Mouse (Mus musculus) Muller cell, postnatal 12 days (primary cell): Measurements from ENCODE around the gene Apba1.

Experiments used
- DNase-seq: peaks from one replicate; pipeline ENCODE4 v3.0.0-alpha.2; 2015; ENCODE audit errors: inconsistent ontology term

Gene Apba1

DNA sequence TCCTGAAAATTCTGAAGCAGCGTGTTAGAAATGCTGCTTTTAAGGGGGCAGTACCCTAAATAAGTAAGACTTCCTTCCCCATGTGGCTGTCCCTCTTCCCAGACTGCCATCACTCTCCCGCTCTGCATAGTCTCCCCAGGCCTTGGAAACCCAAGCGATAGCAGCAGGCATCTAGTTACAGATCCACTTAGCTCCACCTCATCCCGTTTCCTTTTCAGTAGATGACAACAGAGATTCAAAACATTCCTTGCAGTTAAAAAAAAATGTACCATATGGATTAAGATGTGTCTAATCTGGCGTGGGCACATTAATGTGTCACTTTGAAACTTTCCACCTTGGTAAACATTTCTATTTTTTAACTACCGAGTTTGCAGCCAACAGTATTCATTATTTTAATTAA is 48.1 kb downstream of the Apba1 start:
- no peak for DNase-seq

DNA sequence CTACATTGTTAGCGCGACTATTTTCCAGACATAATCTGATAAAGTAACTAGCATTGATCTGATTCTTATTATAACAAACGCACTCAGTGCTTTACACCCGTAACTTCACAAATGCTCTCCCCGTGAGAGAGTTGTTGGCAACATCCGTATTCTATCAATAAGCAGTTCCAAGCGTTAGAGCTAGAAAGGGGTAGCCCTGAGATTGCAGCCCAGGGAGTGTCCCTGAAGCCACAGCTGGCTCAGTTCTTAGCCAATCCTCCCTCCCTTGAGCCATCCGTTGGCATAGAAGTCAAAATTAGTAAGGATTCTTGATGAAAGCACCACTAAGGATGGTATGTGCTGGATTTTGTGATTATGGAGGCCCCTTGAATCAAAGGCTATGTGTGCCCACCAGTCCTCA is 48.7 kb downstream of the Apba1 start:
- no peak for DNase-seq

DNA sequence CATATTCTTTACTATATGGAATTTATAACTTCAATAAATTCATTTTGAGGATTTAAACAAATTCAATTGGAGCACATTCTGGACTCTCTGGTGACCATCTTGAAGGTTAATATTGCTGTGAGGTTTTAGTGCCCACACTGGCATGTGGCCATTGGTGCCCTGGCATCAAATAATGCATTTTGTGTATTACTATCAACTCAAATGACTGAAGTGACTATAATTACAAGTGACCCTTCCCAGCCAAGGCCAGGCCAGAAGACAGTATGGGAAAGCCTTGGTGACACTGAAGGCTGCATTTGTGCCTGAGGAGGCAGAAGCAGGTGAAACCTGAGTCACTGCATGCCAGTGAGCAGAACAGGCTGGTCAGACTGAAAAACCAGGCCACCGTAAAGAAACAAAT is 50.5 kb downstream of the Apba1 start:
- no peak for DNase-seq

DNA sequence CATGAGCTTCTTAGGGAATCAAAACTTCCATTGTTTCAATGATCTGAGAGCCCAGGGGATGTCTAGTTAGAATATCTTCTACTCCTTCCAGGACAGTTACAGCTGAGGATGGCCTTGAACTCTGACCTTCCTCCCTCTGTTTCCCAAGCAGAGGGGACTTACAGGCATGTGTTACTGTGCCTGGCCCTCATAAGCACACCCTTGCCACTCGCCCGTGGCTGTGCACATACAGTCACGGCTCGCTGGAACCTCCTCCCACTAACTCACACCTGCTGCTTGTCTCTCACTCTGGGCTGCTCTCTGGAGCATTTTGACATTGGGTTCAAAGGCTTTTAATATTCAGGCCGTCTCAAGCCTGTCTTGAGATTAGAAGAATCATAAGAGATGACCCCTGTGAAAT is 51.8 kb downstream of the Apba1 start:
- DNase-seq: no peak

DNA sequence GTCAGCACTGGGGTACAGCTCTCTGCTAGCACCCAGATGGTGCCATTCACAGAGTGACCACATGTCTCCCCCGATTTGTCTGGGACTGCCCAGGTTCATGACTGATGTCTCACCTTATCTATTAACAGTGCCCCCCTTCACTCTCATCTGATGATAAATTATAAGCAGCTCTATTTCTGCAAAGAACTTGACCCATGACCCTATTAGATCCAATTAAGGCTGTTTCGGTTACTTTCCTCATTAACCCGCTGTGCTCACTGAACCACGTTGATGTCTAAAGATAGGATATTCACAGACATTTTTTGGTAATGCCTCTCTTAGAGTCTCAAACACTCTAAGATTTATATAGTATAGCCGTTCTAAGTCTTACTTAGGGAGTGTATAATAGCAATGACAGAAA is 52.3 kb downstream of the Apba1 start:
- DNase-seq: no peak

DNA sequence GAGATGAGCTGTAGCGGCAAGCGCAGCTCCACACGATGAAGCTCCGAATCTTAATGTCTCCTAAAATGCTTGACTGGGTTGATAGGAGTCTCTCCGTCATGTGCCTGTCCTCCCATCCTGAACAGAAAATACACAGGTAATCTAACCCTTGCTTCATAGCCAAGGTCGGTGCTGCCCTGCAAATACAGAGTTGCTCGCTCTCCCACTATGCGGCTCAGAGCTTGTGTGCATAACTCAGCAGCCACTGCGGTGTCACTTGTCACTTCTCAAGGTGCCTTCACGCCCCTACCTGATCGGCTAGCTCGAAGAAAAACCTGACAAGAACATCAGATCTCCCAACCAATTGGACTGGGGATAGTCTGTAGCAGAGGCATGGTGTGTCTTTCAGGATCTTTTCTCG is 58.1 kb downstream of the Apba1 start:
- DNase-seq: no peak

DNA sequence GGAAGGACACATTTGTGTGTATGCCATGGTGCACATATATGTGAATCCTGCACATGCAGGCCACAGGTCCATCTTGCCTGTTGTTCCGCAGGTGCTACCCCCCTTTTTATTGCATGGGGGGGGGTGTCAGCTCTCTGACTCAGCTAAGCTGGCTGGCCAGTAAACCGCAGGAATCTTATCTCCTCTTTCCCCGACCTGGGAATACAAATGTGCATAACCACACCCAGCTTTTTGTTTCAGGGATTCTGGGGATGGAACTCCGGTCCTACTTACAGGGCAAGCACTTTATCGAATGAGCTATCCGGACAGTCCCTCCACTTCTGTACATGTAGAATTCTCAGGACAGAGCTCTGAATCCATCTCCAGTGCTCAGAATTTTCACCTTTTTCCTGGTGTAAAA is 58.5 kb downstream of the Apba1 start:
- DNase-seq: no peak

DNA sequence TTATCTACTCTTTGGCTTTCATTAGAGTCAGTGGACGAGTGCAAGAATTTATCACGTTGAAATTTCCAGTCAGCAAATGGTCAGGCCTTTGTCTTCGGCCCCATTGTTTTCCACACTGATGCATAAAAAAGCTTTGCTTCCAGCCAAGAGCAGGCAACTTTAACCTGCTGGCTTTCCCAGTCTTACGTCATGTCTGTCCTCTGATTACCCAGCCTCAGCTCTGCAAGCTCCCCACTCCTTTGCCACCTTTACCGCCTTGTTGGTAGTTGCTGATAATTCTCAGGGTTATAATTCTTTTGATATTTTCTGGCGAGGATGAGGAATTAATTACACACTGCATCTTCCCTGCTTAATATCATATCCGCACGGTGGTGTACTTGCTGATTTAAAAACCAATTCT is 61.2 kb downstream of the Apba1 start:
- no peak for DNase-seq

DNA sequence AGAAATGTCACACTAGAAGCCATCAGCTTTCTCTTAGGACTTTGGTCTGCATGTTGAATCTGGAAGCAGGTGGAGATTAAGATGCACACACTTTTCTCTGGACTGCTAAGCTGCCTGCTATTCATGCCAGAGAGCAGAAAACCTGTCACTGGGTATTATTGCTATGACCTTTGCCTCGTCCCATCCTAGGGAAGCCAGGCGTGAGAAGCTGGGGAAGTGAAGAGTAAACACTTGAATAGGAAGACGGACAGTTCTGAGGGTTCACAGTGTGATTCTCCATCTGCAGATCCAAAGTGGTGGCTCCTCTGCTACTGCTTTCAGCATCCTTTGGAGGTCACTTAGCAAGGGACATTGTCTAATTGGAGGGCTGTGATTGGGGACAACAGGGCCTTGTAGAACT is 63.8 kb downstream of the Apba1 start:
- no peak for DNase-seq

DNA sequence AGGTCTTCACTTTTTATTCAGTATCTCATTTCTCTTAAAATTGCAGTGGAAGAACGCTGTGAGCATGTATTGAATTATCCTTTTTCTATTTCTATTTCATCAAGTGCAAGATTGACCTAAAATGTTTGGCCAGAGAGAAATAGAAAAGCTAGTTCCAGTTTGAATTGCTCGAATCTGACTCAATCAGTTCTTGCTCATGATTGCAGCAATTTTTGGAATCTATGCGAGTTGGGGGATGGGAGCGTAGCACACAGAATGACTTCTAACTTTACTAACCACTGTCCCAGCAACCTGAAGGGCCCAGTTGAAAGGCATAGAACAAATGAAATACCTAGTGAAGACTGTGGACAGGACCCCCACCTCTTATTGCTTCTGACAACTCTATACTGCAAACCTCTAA is 64.8 kb downstream of the Apba1 start:
- no peak for DNase-seq

DNA sequence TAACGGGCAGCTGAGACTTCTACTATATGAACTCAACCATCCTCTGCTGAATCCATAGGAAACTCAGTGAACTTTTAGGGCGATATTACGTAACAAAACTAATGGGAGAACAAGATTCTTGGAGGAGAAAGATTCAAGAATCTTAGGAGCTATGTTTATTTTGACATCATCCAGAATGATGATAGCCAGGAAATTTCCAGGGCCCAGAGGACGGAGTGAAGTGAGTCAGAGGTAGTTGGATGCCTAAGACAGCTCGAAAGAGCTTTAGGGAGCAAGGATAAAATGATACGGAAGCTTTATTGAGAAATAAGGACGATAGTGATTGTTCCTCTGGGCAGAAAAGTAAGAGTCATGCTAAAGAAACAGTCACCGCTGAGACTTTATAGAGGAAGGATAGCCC is 67.6 kb downstream of the Apba1 start:
- no peak for DNase-seq

DNA sequence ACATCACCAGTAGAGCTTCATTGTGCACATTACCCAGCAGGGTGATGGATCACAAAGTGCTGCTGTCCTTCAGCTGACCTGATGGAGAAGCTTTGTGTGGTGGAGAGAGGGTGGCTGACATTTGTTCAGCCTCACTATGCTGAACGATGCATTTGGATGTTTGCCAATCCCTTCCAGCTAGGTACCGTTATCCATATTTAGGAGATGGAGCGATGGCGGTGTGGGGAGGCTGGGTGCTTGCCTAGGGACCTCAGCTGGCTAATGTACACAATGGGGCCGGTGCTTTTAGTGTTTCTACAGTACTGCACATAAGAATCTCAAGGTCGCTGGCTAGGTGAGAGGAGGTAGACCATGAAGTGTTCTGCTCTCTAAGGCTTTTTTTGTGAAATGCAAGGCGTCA is 72.1 kb downstream of the Apba1 start:
- no peak for DNase-seq

DNA sequence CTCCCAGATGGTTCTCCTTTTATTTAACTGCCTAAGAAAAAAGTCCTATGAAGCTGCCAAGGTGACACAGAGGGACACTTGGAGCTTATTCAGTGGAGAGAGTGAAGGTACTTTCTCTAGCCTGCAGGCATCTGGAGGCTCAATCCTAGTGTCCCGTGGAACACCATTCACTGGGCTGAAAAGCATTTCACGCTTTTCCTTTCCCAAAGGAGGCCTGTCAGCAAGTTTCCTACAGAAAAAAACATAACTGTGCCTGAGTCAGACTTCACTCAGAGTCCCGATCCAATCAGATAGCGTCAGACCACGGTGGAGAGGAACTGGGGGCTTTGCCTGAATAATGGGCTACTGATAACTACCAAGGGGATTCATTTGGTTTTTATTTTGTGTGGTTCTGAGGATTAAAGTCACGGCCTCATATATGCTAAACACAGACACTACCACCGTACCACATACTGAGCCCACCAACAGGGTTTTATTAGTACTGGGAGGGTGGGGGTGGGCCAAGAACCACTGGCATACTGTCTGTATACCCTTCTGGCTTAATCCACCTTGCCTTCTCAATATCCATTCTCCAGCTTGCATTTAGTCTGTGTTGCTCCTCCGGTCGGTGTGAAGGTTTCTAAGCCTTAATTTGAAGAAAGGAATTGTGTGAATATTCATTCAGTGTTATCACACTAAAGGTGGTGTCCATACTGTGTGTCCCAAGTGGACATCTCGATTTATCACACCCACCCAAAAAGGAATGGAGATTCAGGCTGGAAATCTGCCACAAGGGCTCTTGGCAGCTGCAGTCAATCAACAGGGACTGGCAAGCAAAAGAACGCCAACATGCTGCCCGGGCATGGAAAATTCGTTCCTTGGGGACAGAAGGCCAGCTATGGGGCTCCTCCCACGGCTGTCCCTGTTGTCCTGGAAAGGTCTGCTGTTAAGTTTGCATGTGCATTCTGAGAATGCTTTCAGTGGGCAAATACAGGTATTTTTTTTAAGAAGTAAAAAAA is 75.3 kb downstream of the Apba1 start:
- no peak for DNase-seq

DNA sequence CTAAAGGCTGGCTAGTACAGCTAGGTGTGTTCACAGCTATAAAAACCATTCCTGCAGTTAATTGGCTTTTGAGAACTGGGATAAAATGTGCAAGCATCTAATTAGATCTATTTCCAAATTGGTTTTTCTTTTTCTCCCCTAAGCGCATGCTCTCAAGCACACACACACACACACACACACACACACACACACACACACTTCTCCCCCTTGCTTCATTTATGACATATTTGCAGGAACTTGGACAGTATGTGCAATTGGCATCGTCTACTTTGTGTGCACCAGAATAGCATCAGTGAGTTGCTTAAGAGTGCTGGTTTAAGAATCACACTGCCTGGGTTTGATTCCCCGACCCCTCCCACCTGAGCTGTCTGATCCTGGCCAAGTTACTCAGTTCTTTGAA is 76.0 kb downstream of the Apba1 start:
- DNase-seq: no peak

DNA sequence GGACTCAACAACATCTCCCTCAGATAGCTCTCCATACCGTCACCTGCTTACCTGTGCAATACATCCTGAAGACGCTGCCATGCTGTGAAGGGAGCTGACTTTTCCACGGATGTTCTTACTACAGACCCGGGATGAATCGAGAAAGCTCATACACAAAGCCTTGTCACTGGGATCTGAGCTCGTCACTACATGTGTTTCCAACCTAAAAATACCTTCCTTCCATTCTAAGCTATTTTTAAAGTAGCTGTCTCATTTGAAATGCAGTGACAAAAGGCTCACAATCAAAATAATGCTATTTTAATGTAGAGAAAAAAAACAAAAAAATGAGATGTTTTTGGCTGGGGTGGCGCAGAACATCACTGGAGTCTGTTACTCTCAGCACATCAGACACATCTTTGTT is 97.1 kb downstream of the Apba1 start:
- DNase-seq: no peak

DNA sequence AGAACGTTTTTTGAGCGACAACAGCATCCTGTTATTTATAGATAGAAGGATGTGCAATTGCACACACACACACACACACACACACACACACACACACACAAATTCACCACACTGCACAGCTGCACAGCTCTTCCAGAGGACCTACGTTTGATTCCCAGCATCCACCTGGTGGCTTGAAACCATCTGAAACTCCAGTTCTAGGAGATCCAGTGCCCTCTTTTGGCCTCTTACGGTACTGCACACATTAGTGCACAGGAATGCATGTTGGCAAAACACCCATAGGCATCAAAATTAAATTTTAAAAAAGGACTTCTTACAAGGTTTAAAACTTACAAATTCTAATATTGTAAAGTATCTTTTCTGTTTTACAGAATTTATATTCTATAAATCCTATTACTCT is 99.4 kb downstream of the Apba1 start:
- DNase-seq: no peak

DNA sequence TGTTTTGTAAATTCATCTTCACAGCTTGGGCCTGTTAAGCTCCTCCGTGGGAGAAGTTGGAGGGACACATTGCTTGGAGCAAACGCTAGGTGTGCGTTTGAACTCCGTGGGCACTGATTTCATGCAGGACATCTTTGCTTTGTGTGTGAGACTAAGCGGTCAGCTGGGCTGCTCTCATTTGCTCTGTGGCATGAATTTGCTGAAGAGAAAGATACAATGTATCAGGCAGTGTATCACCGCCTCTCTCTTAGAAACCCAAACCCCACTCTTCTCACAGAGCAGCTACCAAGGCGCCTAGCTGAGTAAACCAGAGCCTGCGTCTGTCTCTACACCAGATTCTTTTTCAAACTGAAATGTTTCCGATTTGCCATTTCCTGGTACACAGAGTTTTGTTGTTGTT is 100.1 kb downstream of the Apba1 start:
- DNase-seq: no peak

DNA sequence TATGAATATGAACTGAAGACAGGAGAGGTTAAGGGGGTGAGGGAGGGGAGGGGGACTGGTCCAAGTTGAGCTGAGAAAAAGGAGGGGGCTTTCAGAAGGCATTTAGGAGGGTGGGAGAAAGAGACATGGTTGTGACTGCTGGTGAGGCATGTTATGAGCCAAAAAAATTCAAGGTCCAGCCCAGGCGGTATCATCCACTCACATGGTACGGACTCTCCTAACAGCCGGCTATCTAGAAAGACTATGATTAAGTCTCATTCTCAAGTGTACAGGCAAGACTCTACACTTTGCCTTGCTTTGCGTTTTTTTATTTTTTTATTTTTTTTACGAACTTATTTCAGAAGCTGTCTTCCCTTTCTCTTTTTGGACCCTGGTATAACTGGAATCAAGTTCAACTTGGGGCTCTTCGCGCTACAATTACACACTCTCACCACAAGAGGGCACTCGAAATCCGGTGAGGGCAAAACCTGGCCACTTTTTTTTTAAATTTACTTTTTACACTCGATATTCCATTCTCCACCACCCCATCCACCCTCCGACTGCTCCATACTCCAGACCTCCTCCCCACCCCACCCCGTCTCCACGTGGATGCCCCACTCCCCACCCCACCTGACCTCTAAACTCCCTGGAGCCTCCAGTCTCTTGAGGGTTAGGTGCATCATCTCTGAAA is 101.6 kb downstream of the Apba1 start:
- DNase-seq: no peak

DNA sequence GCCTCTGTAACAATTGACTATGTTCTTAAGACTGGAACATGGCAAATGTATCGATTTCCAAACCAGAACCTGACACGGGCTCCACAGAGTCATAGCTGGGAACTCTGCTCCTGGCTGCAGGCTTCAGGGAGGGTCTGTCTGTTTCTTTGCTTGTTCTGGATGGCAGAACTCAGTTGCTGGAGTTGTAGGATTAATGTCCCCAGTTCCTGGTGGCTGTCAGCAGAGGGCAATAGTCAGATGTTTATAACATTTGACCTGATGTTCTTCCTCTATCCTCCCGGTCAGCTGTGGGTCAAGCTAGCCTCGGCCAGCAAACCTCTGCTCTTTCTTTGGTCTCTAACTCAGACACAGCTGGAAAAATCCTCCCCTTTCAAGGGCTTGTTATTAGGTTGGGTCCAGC is 104.0 kb downstream of the Apba1 start:
- DNase-seq: no peak

DNA sequence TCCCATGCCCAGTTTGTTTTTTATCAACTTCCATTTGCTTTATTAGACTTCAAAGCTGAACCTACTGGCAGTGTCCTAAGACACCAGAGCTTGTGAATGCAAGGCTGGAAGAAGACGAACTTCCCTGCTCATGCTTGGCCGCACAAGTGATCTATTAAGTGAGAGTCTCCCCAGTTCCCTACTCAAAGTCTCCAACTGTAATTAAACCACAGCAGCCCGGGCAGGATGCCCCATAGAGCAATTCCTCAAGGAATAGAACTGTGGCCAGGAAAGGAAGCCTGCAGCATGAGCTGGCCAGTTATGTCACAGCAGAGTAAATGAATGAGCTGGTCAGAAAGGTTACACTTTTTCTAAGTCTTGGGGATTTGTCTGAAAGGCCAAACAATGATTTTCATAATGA is 105.3 kb downstream of the Apba1 start:
- DNase-seq: peak; percentile 62

DNA sequence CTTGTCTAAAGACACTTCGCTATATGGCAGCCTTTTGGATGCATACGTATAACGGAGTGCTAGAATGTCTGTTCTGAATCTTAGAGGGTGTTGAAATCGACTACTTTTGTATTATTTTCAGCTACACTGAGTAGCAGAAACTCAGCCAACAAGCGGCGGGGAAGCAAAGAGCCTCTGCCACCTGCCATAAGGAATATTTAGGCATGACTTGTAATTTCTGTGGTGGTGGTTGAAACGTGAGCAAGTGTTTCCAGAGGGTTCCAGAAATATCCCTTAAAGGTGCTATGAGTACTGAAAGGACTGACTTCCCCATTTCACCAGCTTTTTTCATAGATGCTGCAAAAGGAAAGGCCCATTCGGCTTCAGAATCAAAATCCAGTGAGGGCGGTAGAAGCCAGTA is 107.4 kb downstream of the Apba1 start:
- DNase-seq: no peak

DNA sequence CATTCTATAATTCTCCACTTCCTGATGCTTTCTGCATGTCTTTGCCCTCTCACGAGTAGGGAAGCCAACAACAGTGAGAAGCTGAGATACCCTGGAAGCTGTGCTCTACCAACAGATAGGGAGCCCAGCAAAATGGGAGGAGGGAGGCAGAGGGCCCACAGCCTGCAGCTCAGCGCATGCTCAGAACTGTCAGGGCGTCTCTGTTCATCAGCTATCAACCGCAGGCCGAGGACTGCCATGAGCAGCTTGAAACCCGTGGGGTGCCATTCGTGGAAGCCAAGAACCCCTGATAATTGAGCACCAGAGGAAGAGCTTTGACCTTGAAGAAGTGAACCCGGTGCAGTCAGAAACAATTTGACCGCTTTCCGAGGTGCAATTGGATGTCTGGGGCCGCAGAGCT is 108.4 kb downstream of the Apba1 start:
- DNase-seq: no peak

DNA sequence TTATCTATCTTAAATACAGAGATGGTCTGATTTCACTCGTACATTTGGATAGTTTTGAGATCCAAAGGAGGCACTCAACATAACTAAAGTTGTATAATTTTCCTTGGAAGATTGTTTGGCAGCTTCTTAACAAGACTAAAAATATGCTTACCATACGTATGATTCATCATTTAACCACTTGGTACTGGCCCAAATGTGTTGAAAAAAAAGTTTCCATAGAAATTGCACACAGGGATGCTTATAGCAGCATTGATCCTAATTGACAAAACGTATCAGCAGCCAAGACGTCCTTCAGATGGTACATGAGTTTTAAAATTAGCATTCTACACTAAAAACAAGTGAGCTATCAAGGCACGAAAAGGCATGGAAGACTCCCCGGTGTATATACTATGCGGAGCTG is 108.9 kb downstream of the Apba1 start:
- DNase-seq: no peak
